Mouse (Mus musculus) embryonic facial prominence, embryonic 14.5 days (tissue): Measurements from ENCODE around the gene Pgghg. TPM values are rescaled to one million over a fixed set of nuclear protein-coding genes. Genes with fewer than 3 reads are reported as not detected.

Experiments
- ATAC-seq: fragments of 200-750 bp; cut with Nextera tagmentation; 2 replicates; pipeline ENCODE4 v1.8.0; 2017; ENCODE audit warnings: low read depth, moderate number of reproducible peaks, moderate TSS enrichment
- DNase-seq: peaks from one replicate; pipeline ENCODE4 v3.0.0-alpha.2; 2015; ENCODE audit warnings: low spot score
- H3K27ac ChIP-seq: fragments of 300-500 bp; sonication (generic); replicated peaks from 2 replicates; pipeline ENCODE4 v1.5.1; 2014; ENCODE audit warnings: low read depth, mild to moderate bottlenecking, low read length, moderate library complexity
- H3K27me3 ChIP-seq: fragments of 300-500 bp; sonication (generic); replicated peaks from 2 replicates; pipeline ENCODE4 v1.6.1; 2014; ENCODE audit warnings: low read length; ENCODE audit not compliant: control insufficient read depth, insufficient read depth
- H3K36me3 ChIP-seq: fragments of 300-500 bp; sonication (generic); 2 replicates; pipeline ENCODE4 v1.6.1; 2014; ENCODE audit warnings: low read length, mixed read lengths; ENCODE audit not compliant: control insufficient read depth, insufficient read depth
- H3K4me1 ChIP-seq: fragments of 300-500 bp; sonication (generic); 2 replicates; pipeline ENCODE4 v1.6.1; 2014; ENCODE audit warnings: antibody characterized with exemption, low read length; ENCODE audit not compliant: control insufficient read depth, insufficient read depth
- H3K4me2 ChIP-seq: fragments of 300-500 bp; sonication (generic); 2 replicates; pipeline ENCODE4 v1.6.1; 2014; ENCODE audit warnings: low read depth, mild to moderate bottlenecking, low read length, moderate library complexity, mixed read lengths
- H3K4me3 ChIP-seq: fragments of 300-500 bp; sonication (generic); 2 replicates; pipeline ENCODE4 v1.5.1; 2014; ENCODE audit warnings: low read depth, mild to moderate bottlenecking, low read length
- H3K9ac ChIP-seq: fragments of 300-500 bp; sonication (generic); 2 replicates; pipeline ENCODE4 v1.6.1; 2014; ENCODE audit warnings: low read depth, mild to moderate bottlenecking, low read length, moderate library complexity, mixed read lengths
- H3K9me3 ChIP-seq: fragments of 300-500 bp; sonication (generic); 2 replicates; pipeline ENCODE4 v1.6.1; 2016; ENCODE audit warnings: low read length; ENCODE audit not compliant: control insufficient read depth
- WGBS: fragments of 180-500 bp; shearing (Covaris S2); extraction: QIAGEN DNeasy Blood & Tissue Kit; methylation state at CpG from one replicate; pipeline ENCODE4 v1.1.7; 2014; 5-methylcytosine and 5-hydroxymethylcytosine counted together
- polyA plus RNA-seq: library from polyadenylated mRNA; unstranded; fragments of >200 nt; fragmentation: Nextera tagmentation; extraction: Ambion mirVana; gene quantifications from 2 replicates; pipeline ENCODE4 v1.2.1, GENCODE M21; 2014

Pgghg gene
- polyA plus RNA-seq, 1 experiment from 2014 or later, result 22.7 TPM

GRCm38 (mm10) chr7:140949255-140949654 lies 8.1 kb downstream of the Pgghg start:
- H3K27me3 ChIP-seq, result no peaks in the 10 kb centered on the region
- ATAC-seq (no peak), DNase-seq (no peak)
- peaks cover 27% of the 10 kb centered on the region for H3K4me1 ChIP-seq
- no peak overlapping the region for H3K9ac ChIP-seq
- peaks cover 64% of the 10 kb centered on the region for H3K36me3 ChIP-seq
- H3K9me3 ChIP-seq, result no peaks in the 10 kb centered on the region
- H3K4me3 ChIP-seq, result no peak overlapping the region
- H3K4me2 ChIP-seq, result no peak overlapping the region
- H3K27ac ChIP-seq, result peak overlapping the region; percentile 15; the same call in 1 of the 2 replicates
- 87% methylated on average over 6 of the region's 6 CpGs for WGBS

DNA sequence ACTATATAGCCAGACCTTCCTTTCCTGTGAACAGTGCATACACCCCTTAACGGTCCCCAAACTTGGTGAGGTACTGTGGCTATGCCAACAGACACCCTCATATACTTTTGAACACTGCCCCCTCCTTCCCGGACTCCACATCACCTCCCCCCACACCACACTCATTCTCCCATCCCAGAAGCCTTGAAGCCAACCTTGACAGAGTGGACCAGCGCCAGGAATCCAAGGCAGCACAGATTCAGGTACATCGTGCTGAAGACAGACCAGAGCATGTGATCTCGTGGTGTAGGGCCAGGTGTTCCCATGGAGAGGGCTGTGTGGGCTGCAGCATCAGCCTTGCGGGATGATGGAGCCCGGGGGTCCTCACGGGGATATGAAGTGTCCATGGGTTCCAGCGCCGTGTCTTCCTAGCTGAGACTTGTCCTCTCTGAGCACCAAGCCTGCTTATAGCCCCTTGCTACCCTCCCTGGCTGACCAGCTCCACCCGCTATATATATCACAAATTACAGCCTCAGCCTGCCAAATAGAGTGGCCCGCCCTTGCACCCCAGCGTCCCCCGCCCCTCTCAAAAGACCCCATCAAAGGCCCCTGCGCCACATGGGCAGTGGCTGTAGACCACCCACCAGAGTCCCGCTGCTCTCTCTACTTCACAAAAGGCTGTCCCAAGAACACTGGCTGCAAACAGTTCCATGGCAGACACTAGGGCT lies 8.8 kb downstream of the Pgghg start, which contains the start of gene Ifitm5:
Gene Ifitm5, minus strand, starts transcription at position 468 of the 707 bp plus-strand sequence.
- ATAC-seq, result no peak
- Histone ChIP-seq H3K27ac (peak within 1 kb of the TSS; percentile 39), H3K27me3 (no peaks in the 10 kb centered on the region), H3K4me1 (peaks cover 30% of the 10 kb centered on the region), H3K9me3 (no peaks in the 10 kb centered on the region), H3K36me3 (peaks cover 62% of the 10 kb centered on the region), H3K9ac (no peak within 1 kb of the TSS; the same call in 1 of the 2 replicates), H3K4me3 (0 out of 2 replicates have a peak within 1 kb of the TSS, but pooled peaks have one; percentile 2), H3K4me2 (0 out of 2 replicates have a peak within 1 kb of the TSS, but pooled peaks have one; percentile 10)
- WGBS, result 81% methylated on average over 16 of the region's 16 CpGs
- DNase-seq, result no peak

- no peak overlapping the region for H3K9ac ChIP-seq
- 42% methylated on average over 8 of the region's 8 CpGs for WGBS
- H3K27ac ChIP-seq, result peak overlapping the region; percentile 39; the same call in 1 of the 2 replicates
- peaks cover 51% of the 10 kb centered on the region for H3K36me3 ChIP-seq
- H3K4me3 ChIP-seq, result no peak overlapping the region
- no peak for DNase-seq
- H3K4me1 ChIP-seq, result peaks cover 31% of the 10 kb centered on the region
- no peak for ATAC-seq
- H3K4me2 ChIP-seq, result 0 out of 2 replicates have a peak overlapping the region, but pooled peaks have one; percentile 10
- H3K9me3 ChIP-seq, result no peaks in the 10 kb centered on the region
- H3K27me3 ChIP-seq, result no peaks in the 10 kb centered on the region
These were observed 9.9 kb downstream of the Pgghg start for GRCm38 (mm10) chr7:140951051-140951450.

- ATAC-seq (no peak), DNase-seq (no peak)
- no peak overlapping the region for H3K4me3 ChIP-seq
- no peak overlapping the region for H3K9ac ChIP-seq
- H3K4me1 ChIP-seq, result peaks cover 37% of the 10 kb centered on the region
- H3K36me3 ChIP-seq, result peaks cover 44% of the 10 kb centered on the region
- H3K27me3 ChIP-seq, result no peaks in the 10 kb centered on the region
- H3K27ac ChIP-seq, result no peak overlapping the region
- 57% methylated on average over 6 of the region's 6 CpGs for WGBS
- H3K9me3 ChIP-seq, result no peaks in the 10 kb centered on the region
- no peak overlapping the region for H3K4me2 ChIP-seq
These were observed 10.6 kb downstream of the Pgghg start for GRCm38 (mm10) chr7:140951765-140952164.

DNA sequence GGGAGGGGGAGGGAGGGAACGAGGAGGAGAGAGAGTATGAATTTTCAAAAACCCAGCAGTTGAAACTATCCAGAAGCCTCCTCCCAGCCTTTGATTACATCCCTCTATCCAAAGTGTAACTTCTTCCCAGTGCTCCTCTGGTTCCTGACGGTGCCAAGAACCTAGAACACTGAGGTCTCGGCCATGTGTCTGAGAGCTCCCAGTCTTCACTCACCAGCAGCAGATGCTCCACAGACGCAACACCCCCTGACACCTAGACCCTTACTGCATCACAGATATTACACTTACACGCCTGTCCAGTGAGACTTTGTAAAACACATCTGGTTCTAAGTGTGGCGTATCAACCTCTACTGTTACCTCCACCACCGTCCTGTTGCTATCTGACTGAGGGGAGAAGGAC lies 11.2 kb downstream of the Pgghg start:
- ATAC-seq, result no peak
- H3K27me3 ChIP-seq, result no peaks in the 10 kb centered on the region
- peaks cover 41% of the 10 kb centered on the region for H3K4me1 ChIP-seq
- 62% methylated on average over 7 of the region's 7 CpGs for WGBS
- no peak overlapping the region for H3K9ac ChIP-seq
- H3K9me3 ChIP-seq, result no peaks in the 10 kb centered on the region
- H3K4me2 ChIP-seq, result 0 out of 2 replicates have a peak overlapping the region, but pooled peaks have one; percentile 10
- no peak for DNase-seq
- H3K36me3 ChIP-seq, result peaks cover 37% of the 10 kb centered on the region
- H3K27ac ChIP-seq, result no peak overlapping the region
- H3K4me3 ChIP-seq, result peak overlapping the region; percentile 7; the same call in 1 of the 2 replicates

DNA sequence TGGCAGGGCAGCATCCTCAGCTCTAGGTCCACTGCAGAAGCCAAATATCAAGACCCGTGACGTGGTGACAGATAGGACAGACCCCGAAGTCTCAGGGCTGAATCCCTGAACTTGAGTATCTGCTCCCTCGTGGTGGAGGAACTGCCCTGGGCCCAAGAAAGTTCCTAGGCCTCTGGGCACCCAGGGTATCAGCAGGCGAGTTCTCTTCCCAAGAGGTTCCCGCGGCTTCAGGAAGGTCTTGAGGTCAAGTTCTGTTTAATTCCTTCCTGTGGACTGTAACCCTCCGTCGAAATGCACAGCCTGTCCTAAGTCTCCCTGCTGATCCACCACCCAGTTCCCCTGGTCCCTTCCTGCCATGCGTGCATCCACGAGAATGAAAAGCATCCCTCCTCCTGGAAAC lies 11.9 kb downstream of the Pgghg start:
- H3K4me2 ChIP-seq, result peak overlapping the region; percentile 79
- no peak overlapping the region for H3K27ac ChIP-seq
- 72% methylated on average over 11 of the region's 11 CpGs for WGBS
- H3K9me3 ChIP-seq, result no peaks in the 10 kb centered on the region
- DNase-seq (no peak), ATAC-seq (no peak)
- H3K9ac ChIP-seq, result no peak overlapping the region
- peak overlapping the region; percentile 56 for H3K4me3 ChIP-seq
- peaks cover 30% of the 10 kb centered on the region for H3K36me3 ChIP-seq
- no peaks in the 10 kb centered on the region for H3K27me3 ChIP-seq
- peaks cover 41% of the 10 kb centered on the region for H3K4me1 ChIP-seq

GRCm38 (mm10) chr7:140953800-140954732 lies 12.9 kb downstream of the Pgghg start:
- DNase-seq, result no peak
- no peaks in the 10 kb centered on the region for H3K9me3 ChIP-seq
- no peak for ATAC-seq
- peaks cover 21% of the 10 kb centered on the region for H3K36me3 ChIP-seq
- peaks cover 41% of the 10 kb centered on the region for H3K4me1 ChIP-seq
- H3K9ac ChIP-seq, result peak overlapping the region; percentile 71
- WGBS, result 50% methylated on average over 15 of the region's 15 CpGs
- H3K4me3 ChIP-seq, result peak overlapping the region; percentile 56
- H3K4me2 ChIP-seq, result peak overlapping the region; percentile 79
- peak overlapping the region; percentile 94 for H3K27ac ChIP-seq
- H3K27me3 ChIP-seq, result no peaks in the 10 kb centered on the region

DNA sequence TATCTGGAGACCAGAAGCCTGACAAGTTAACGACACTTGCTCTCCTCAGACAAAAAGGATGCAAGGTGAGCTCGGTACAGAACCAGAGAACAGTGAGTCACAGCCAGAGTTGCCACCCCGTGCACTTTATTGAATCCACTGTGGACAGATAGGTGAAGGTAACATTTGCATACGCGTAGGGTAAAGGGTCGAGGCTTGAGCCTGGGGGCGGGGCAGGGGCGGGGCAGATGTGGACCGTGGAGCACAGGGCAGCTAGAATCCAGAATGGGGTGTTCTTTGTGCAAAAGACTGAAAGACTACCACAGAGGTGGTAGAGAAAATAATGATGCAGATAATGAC lies 13.5 kb downstream of the Pgghg start:
- ATAC-seq, result no peak
- peak overlapping the region; percentile 94 for H3K27ac ChIP-seq
- peaks cover 14% of the 10 kb centered on the region; the same call in 1 of the 2 replicates for H3K36me3 ChIP-seq
- H3K27me3 ChIP-seq, result no peaks in the 10 kb centered on the region
- peak overlapping the region; percentile 71 for H3K9ac ChIP-seq
- peaks cover 44% of the 10 kb centered on the region for H3K4me1 ChIP-seq
- DNase-seq, result no peak
- peak overlapping the region; percentile 79 for H3K4me2 ChIP-seq
- H3K4me3 ChIP-seq, result peak overlapping the region; percentile 56
- no peaks in the 10 kb centered on the region for H3K9me3 ChIP-seq
- 8% methylated on average over 9 of the region's 9 CpGs for WGBS
